Mouse (Mus musculus) thymus, adult 2 months (tissue): ENCODE measurements around the gene Capn2.

Experiments used
- CTCF ChIP-seq: fragments of 200-500 bp; IDR thresholded peaks from 2 replicates; pipeline ENCODE4 v1.5.1; 2012; ENCODE audit warnings: mild to moderate bottlenecking, control low read depth, low read length, moderate library complexity, borderline replicate concordance; ENCODE audit not compliant: control insufficient read depth, poor library complexity, insufficient read depth; ENCODE audit errors: extremely low read depth
- POLR2A ChIP-seq: fragments of 200-500 bp; IDR thresholded peaks from 2 replicates; pipeline ENCODE4 v1.6.1; 2012; ENCODE audit warnings: mild to moderate bottlenecking, low read length, control low read depth, moderate library complexity; ENCODE audit not compliant: control insufficient read depth, poor library complexity, insufficient read depth; ENCODE audit errors: extremely low read depth

GRCm38 (mm10) chr1:182497736-182498135 is 19.7 kb downstream of the Capn2 start:
- TF ChIP-seq CTCF = no peak
- no peak for TF ChIP-seq POLR2A
